Mouse (Mus musculus) hindbrain, embryonic 16.5 days (tissue): ENCODE measurements at regions not wholly inside any gene's neighbourhood (a gene's known extent, or its start where the extent isn't known, plus 50 kb on each side); places are given as distances from the start of the nearest gene placed in this dataset. TPM values are rescaled to one million over a fixed set of nuclear protein-coding genes. Genes with fewer than 3 reads are reported as not detected.

Experiments used
- ATAC-seq: fragments of 200-750 bp; cut with Nextera tagmentation; 2 replicates; pipeline ENCODE4 v1.8.0; 2017; ENCODE audit warnings: moderate TSS enrichment, moderate library complexity
- H3K27ac ChIP-seq: fragments of 300-500 bp; sonication (generic); 2 replicates; pipeline ENCODE4 v1.5.1; 2014; ENCODE audit warnings: low read depth, mild to moderate bottlenecking, control low read depth, low read length, moderate library complexity
- H3K27me3 ChIP-seq: fragments of 300-500 bp; sonication (generic); replicated peaks from 2 replicates; pipeline ENCODE4 v1.6.1; 2014; ENCODE audit warnings: low read length; ENCODE audit not compliant: control insufficient read depth, insufficient read depth
- H3K36me3 ChIP-seq: fragments of 300-500 bp; sonication (generic); 2 replicates; pipeline ENCODE4 v1.6.1; 2014; ENCODE audit warnings: mild to moderate bottlenecking, low read length, moderate library complexity, mixed read lengths; ENCODE audit not compliant: control insufficient read depth, insufficient read depth
- H3K4me1 ChIP-seq: fragments of 300-500 bp; sonication (generic); 2 replicates; pipeline ENCODE4 v1.6.1; 2014; ENCODE audit warnings: low read depth, low read length; ENCODE audit not compliant: control insufficient read depth, insufficient read depth
- H3K4me2 ChIP-seq: fragments of 300-500 bp; sonication (generic); 2 replicates; pipeline ENCODE4 v1.6.1; 2014; ENCODE audit warnings: mild to moderate bottlenecking, low read length, control low read depth, moderate library complexity
- H3K4me3 ChIP-seq: fragments of 300-500 bp; sonication (generic); 2 replicates; pipeline ENCODE4 v1.5.1; 2014; ENCODE audit warnings: mild to moderate bottlenecking, low read length, control low read depth, moderate library complexity
- H3K9ac ChIP-seq: fragments of 300-500 bp; sonication (generic); 2 replicates; pipeline ENCODE4 v1.6.1; 2014; ENCODE audit warnings: low read depth, mild to moderate bottlenecking, control low read depth, low read length, moderate library complexity
- H3K9me3 ChIP-seq: fragments of 300-500 bp; sonication (generic); 2 replicates; pipeline ENCODE4 v1.6.1; 2014; ENCODE audit warnings: mild to moderate bottlenecking, low read length, moderate library complexity; ENCODE audit not compliant: control insufficient read depth
- WGBS: fragments of 180-500 bp; shearing (Covaris S2); extraction: QIAGEN DNeasy Blood & Tissue Kit; methylation state at CpG from one replicate; pipeline ENCODE4 v1.1.7; 2014; 5-methylcytosine and 5-hydroxymethylcytosine counted together
- microRNA-seq: library from miRNA; unstranded; fragments of <30 nt; microRNA quantifications from one replicate; pipeline ENCODE4, GENCODE M21; 2017

DNA sequence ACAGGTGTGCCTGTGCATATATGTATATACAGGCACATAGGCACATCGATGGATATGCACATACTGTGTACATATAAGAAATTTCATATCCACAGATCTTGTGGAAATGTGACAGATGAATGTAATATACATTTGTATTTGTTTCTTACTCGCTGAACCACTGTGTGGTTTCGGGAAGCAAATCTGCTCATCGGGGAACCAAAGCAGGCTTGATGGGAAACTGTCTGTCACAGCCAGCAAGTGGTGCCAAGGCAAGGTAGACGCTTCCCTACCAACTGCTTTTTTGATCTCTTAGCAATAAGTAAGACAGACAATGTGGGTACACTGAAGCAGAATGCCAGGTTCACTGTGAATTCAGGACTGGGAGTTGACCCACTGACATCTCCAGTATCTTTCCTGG is 80.3 kb upstream of the Sdk1 start:
- no peaks in the 10 kb centered on the region for H3K27me3 ChIP-seq
- H3K27ac ChIP-seq, result no peak overlapping the region
- no peaks in the 10 kb centered on the region for H3K36me3 ChIP-seq
- no peak overlapping the region for H3K4me3 ChIP-seq
- no peak for ATAC-seq
- H3K4me2 ChIP-seq, result no peak overlapping the region
- 79% methylated on average over 5 of the region's 5 CpGs for WGBS
- no peak overlapping the region for H3K9ac ChIP-seq
- H3K9me3 ChIP-seq, result no peaks in the 10 kb centered on the region
- H3K4me1 ChIP-seq, result no peaks in the 10 kb centered on the region

DNA sequence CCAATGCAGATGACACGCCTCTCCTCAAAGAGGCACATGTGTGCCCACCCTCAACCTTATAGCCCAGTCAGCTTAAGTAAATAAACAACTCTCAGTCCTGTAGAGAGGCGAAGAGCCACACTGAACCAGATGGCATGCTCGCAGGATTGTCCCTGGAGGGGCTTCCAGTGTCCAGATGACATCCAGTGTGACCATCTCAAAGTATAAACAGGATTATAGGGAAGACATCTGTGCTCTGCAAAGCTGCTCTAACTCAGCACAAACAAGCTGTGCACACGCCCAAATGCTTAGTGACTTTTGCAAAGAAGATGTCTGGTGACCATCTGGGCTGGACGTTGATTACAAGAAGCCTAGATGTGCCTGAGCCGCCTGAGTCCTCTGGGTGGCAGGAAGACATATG is 58.8 kb upstream of the Sdk1 start:
- H3K4me3 ChIP-seq, result no peak overlapping the region
- WGBS, result 58% methylated on average over 6 of the region's 6 CpGs
- H3K27ac ChIP-seq, result no peak overlapping the region
- H3K9ac ChIP-seq, result no peak overlapping the region
- H3K4me2 ChIP-seq, result no peak overlapping the region
- H3K9me3 ChIP-seq, result no peaks in the 10 kb centered on the region
- no peaks in the 10 kb centered on the region for H3K4me1 ChIP-seq
- peak; percentile 54; the same call in 1 of the 2 replicates for ATAC-seq
- H3K36me3 ChIP-seq, result no peaks in the 10 kb centered on the region
- no peaks in the 10 kb centered on the region for H3K27me3 ChIP-seq

DNA sequence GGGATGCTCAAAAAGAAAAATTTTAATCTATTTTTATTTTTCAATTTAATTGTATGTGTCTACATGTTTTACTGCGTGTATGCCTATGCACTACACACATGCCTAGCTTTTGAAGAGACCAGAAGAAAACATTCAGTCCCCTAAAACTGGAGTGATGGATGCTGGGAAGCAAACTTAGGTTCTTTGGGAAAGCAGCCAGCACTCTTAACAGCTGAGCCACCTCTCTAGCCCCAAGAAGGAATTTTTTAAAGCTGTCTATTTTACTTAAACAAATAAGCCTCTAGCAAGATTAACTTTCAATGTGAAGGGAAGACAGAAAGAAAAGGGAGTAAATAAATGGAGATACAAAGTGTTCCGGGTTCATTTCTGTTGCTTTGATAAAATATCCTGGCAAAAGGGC is 52.3 kb upstream of the Sdk1 start:
- Histone ChIP-seq H3K9me3 (no peaks in the 10 kb centered on the region), H3K27me3 (no peaks in the 10 kb centered on the region), H3K9ac (no peak overlapping the region), H3K27ac (no peak overlapping the region), H3K36me3 (no peaks in the 10 kb centered on the region), H3K4me2 (no peak overlapping the region), H3K4me3 (no peak overlapping the region), H3K4me1 (no peaks in the 10 kb centered on the region)
- 87% methylated on average over 2 of the region's 2 CpGs for WGBS
- no peak for ATAC-seq

Small RNA genes in the stretch of these regions (microRNA-seq; reads per million reads assigned to microRNA genes)
- not detected for gene Gm26113
